Mouse (Mus musculus) lung, postnatal 0 days (tissue): Measurements from ENCODE around the gene Polm.

Experiments used
- CTCF ChIP-seq: IDR thresholded peaks from 2 replicates; pipeline ENCODE4 v1.5.1; 2016; ENCODE audit warnings: antibody characterized with exemption, mild to moderate bottlenecking
- EP300 ChIP-seq: IDR thresholded peaks from 2 replicates; pipeline ENCODE4 v1.6.1; 2016; ENCODE audit warnings: antibody characterized with exemption, mild to moderate bottlenecking, control low read depth

GRCm38 (mm10) chr11:5780035-5780499, 57.7 kb downstream of the Polm start:
- TF ChIP-seq EP300 (no peak), CTCF (no peak)
